Mouse (Mus musculus) kidney, embryonic 15.5 days (tissue): ENCODE results near the gene Cd2. TPM values are rescaled to one million over a fixed set of nuclear protein-coding genes. Genes with fewer than 3 reads are reported as not detected.

Source experiments
- ATAC-seq: fragments of 200-750 bp; cut with Nextera tagmentation; replicated peaks from 2 replicates; pipeline ENCODE4 v1.8.0; 2017; ENCODE audit warnings: moderate TSS enrichment; ENCODE audit not compliant: low FRiP score
- H3K27ac ChIP-seq: fragments of 300-500 bp; sonication (generic); 2 replicates; pipeline ENCODE4 v1.5.1; 2015; ENCODE audit warnings: mild to moderate bottlenecking, inconsistent platforms
- H3K27me3 ChIP-seq: fragments of 300-500 bp; sonication (generic); 2 replicates; pipeline ENCODE4 v1.6.1; 2015; ENCODE audit warnings: inconsistent platforms
- H3K36me3 ChIP-seq: fragments of 300-500 bp; sonication (generic); 2 replicates; pipeline ENCODE4 v1.6.1; 2015; ENCODE audit warnings: inconsistent platforms
- H3K4me1 ChIP-seq: fragments of 300-500 bp; sonication (generic); 2 replicates; pipeline ENCODE4 v1.6.1; 2015; ENCODE audit warnings: inconsistent platforms
- H3K4me2 ChIP-seq: fragments of 300-500 bp; sonication (generic); 2 replicates; pipeline ENCODE4 v1.6.1; 2015; ENCODE audit warnings: moderate library complexity, mild to moderate bottlenecking, inconsistent platforms
- H3K4me3 ChIP-seq: fragments of 300-500 bp; sonication (generic); replicated peaks from 2 replicates; pipeline ENCODE4 v1.5.1; 2015; ENCODE audit warnings: mild to moderate bottlenecking, inconsistent platforms
- H3K9ac ChIP-seq: fragments of 300-500 bp; sonication (generic); 2 replicates; pipeline ENCODE4 v1.6.1; 2015; ENCODE audit warnings: mild to moderate bottlenecking, inconsistent platforms
- H3K9me3 ChIP-seq: fragments of 300-500 bp; sonication (generic); replicated peaks from 2 replicates; pipeline ENCODE4 v1.6.1; 2016; ENCODE audit warnings: inconsistent platforms
- WGBS: fragments of 180-500 bp; shearing (Covaris S2); methylation state at CpG from one replicate; pipeline ENCODE4 v1.1.7; 2015; ENCODE audit warnings: mixed read lengths; 5-methylcytosine and 5-hydroxymethylcytosine counted together
- polyA plus RNA-seq: library from polyadenylated mRNA; unstranded; fragments of >200 nt; fragmentation: Nextera tagmentation; extraction: Ambion mirVana; gene quantifications from 2 replicates; pipeline ENCODE4 v1.2.1, GENCODE M21; 2015

The Cd2 gene
- polyA plus RNA-seq, 1 experiment from 2014 or later, result not detected

GRCm38 (mm10) chr3:101290587-101291520 lies 3.1 kb upstream of the Cd2 start:
- no peaks in the 10 kb centered on the region for H3K9me3 ChIP-seq

GRCm38 (mm10) chr3:101290036-101290435 lies 2.3 kb upstream of the Cd2 start:
- no peak overlapping the region for H3K9ac ChIP-seq
- ATAC-seq, result no peak
- 77% methylated on average over 7 of the region's 7 CpGs for WGBS

More at GRCm38 (mm10) chr3:101290587-101291520, 3.1 kb upstream of the Cd2 start:
- no peak overlapping the region for H3K4me2 ChIP-seq
- H3K36me3 ChIP-seq, result no peaks in the 10 kb centered on the region
- H3K9ac ChIP-seq, result no peak overlapping the region
- ATAC-seq, result no peak
- WGBS, result 76% methylated on average over 19 of the region's 19 CpGs
- H3K4me1 ChIP-seq, result no peaks in the 10 kb centered on the region
- H3K4me3 ChIP-seq, result no peak overlapping the region
- peaks cover 8% of the 10 kb centered on the region for H3K27me3 ChIP-seq
- H3K27ac ChIP-seq, result no peak overlapping the region

GRCm38 (mm10) chr3:101289406-101289805 lies 1.7 kb upstream of the Cd2 start:
- no peak overlapping the region for H3K27ac ChIP-seq
- no peaks in the 10 kb centered on the region for H3K36me3 ChIP-seq
- no peaks in the 10 kb centered on the region for H3K9me3 ChIP-seq
- WGBS, result 81% methylated on average over 3 of the region's 3 CpGs
- ATAC-seq, result no peak
- H3K4me2 ChIP-seq, result no peak overlapping the region
- H3K4me3 ChIP-seq, result no peak overlapping the region
- no peaks in the 10 kb centered on the region for H3K4me1 ChIP-seq
- H3K9ac ChIP-seq, result no peak overlapping the region
- peaks cover 6% of the 10 kb centered on the region for H3K27me3 ChIP-seq

More at GRCm38 (mm10) chr3:101290036-101290435, 2.3 kb upstream of the Cd2 start:
- Histone ChIP-seq H3K9me3 (no peaks in the 10 kb centered on the region), H3K36me3 (no peaks in the 10 kb centered on the region), H3K27me3 (peaks cover 6% of the 10 kb centered on the region), H3K27ac (no peak overlapping the region), H3K4me3 (no peak overlapping the region), H3K4me2 (no peak overlapping the region), H3K4me1 (no peaks in the 10 kb centered on the region)

- ATAC-seq, result no peak
- WGBS, result 88% methylated on average over 12 of the region's 12 CpGs
- H3K36me3 ChIP-seq, result no peaks in the 10 kb centered on the region
- H3K9me3 ChIP-seq, result no peaks in the 10 kb centered on the region
- no peak overlapping the region for H3K9ac ChIP-seq
- H3K27me3 ChIP-seq, result peaks cover 6% of the 10 kb centered on the region
- no peak overlapping the region for H3K4me3 ChIP-seq
- H3K27ac ChIP-seq, result no peak overlapping the region
- H3K4me1 ChIP-seq, result no peaks in the 10 kb centered on the region
- no peak overlapping the region for H3K4me2 ChIP-seq
Measured at GRCm38 (mm10) chr3:101286336-101287325, 1.1 kb downstream of the Cd2 start.

- Histone ChIP-seq H3K9ac (no peak overlapping the region), H3K4me1 (peaks cover 5% of the 10 kb centered on the region), H3K27ac (no peak overlapping the region), H3K4me2 (no peak overlapping the region), H3K4me3 (no peak overlapping the region), H3K36me3 (no peaks in the 10 kb centered on the region), H3K9me3 (no peaks in the 10 kb centered on the region), H3K27me3 (peaks cover 6% of the 10 kb centered on the region)
- no peak for ATAC-seq
- 93% methylated on average over 12 of the region's 12 CpGs for WGBS
Measured at GRCm38 (mm10) chr3:101285851-101286250, 1.9 kb downstream of the Cd2 start.

- H3K27me3 ChIP-seq, result peaks cover 6% of the 10 kb centered on the region
Measured at GRCm38 (mm10) chr3:101285021-101285615, 2.6 kb downstream of the Cd2 start.

GRCm38 (mm10) chr3:101283869-101284706 lies 3.7 kb downstream of the Cd2 start:
- Histone ChIP-seq H3K9me3 (no peaks in the 10 kb centered on the region), H3K4me1 (peaks cover 9% of the 10 kb centered on the region), H3K27me3 (peaks cover 6% of the 10 kb centered on the region), H3K9ac (no peak overlapping the region), H3K4me3 (no peak overlapping the region), H3K4me2 (no peak overlapping the region), H3K27ac (no peak overlapping the region), H3K36me3 (no peaks in the 10 kb centered on the region)
- 93% methylated on average over 13 of the region's 13 CpGs for whole genome bisulfite sequencing
- no peak for ATAC-seq

More at GRCm38 (mm10) chr3:101285021-101285615, 2.6 kb downstream of the Cd2 start:
- Histone ChIP-seq H3K9me3 (no peaks in the 10 kb centered on the region), H3K27ac (no peak overlapping the region), H3K9ac (no peak overlapping the region), H3K4me3 (no peak overlapping the region), H3K4me1 (peaks cover 9% of the 10 kb centered on the region), H3K4me2 (no peak overlapping the region), H3K36me3 (no peaks in the 10 kb centered on the region)
- no peak for ATAC-seq
- 89% methylated on average over 5 of the region's 5 CpGs for WGBS

GRCm38 (mm10) chr3:101283441-101283840 lies 4.3 kb downstream of the Cd2 start:
- Histone ChIP-seq H3K9me3 (no peaks in the 10 kb centered on the region), H3K4me3 (no peak overlapping the region), H3K4me1 (peaks cover 9% of the 10 kb centered on the region), H3K27ac (no peak overlapping the region), H3K36me3 (no peaks in the 10 kb centered on the region), H3K4me2 (no peak overlapping the region), H3K9ac (no peak overlapping the region), H3K27me3 (peaks cover 6% of the 10 kb centered on the region)
- 80% methylated on average over 4 of the region's 4 CpGs for WGBS
- no peak for ATAC-seq

GRCm38 (mm10) chr3:101282556-101283180 lies 5.1 kb downstream of the Cd2 start:
- no peak for ATAC-seq
- H3K4me1 ChIP-seq, result peaks cover 9% of the 10 kb centered on the region
- H3K9me3 ChIP-seq, result no peaks in the 10 kb centered on the region
- H3K9ac ChIP-seq, result no peak overlapping the region
- no peak overlapping the region for H3K4me2 ChIP-seq
- no peaks in the 10 kb centered on the region for H3K36me3 ChIP-seq
- H3K27ac ChIP-seq, result no peak overlapping the region
- no peak overlapping the region for H3K4me3 ChIP-seq
- peaks cover 6% of the 10 kb centered on the region; the same call in 1 of the 2 replicates for H3K27me3 ChIP-seq
- WGBS, result 89% methylated on average over 9 of the region's 9 CpGs

- no peak for ATAC-seq
- WGBS, result 72% methylated on average over 4 of the region's 4 CpGs
- H3K4me1 ChIP-seq, result peaks cover 9% of the 10 kb centered on the region
- no peaks in the 10 kb centered on the region for H3K9me3 ChIP-seq
- no peaks in the 10 kb centered on the region for H3K36me3 ChIP-seq
- no peak overlapping the region for H3K4me3 ChIP-seq
- H3K4me2 ChIP-seq, result no peak overlapping the region
- H3K9ac ChIP-seq, result no peak overlapping the region
- H3K27me3 ChIP-seq, result peaks cover 4% of the 10 kb centered on the region; the same call in 1 of the 2 replicates
- no peak overlapping the region for H3K27ac ChIP-seq
Measured at GRCm38 (mm10) chr3:101281841-101282240, 5.9 kb downstream of the Cd2 start.
